Mouse (Mus musculus) adrenal gland, postnatal 14 days (tissue): ENCODE measurements around the gene Gimap7. TPM values are rescaled to one million over a fixed set of nuclear protein-coding genes. Genes with fewer than 3 reads are reported as not detected.

ENCODE experiments used
- DNase-seq: peaks from one replicate; pipeline ENCODE4 v3.0.0; 2021; ENCODE audit warnings: mixed read lengths
- total RNA-seq: library from RNA; stranded (reverse); gene quantifications from 2 replicates; pipeline ENCODE4 v1.2.3, GENCODE M21; 2021

Gene Gimap7
- total RNA-seq, 1 experiment from 2014 or later: 0.63 TPM

DNA sequence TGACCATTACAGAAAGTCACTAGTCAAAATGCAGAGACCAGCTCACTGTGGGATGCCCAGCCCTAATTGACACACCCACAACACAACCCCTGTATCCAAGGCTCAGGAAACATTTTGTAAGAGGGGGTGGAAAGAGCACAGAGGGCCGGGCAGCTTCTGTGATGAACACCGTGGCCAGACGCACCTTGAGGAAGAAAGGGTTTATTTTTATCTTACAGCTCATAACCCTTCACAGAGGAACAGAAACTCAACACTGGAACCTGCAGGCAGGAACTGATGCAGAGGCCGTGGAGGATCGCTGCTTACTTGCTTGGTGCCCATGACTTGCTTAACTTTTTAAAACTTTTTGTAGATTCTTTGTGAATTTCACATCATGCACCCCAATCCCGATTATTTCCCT is 25.5 kb upstream of the Gimap7 start:
- no peak for DNase-seq

GRCm38 (mm10) chr6:48696830-48697554 is 21.4 kb upstream of the Gimap7 start:
- no peak for DNase-seq

GRCm38 (mm10) chr6:48697555-48697930 is 20.9 kb upstream of the Gimap7 start:
- no peak for DNase-seq

GRCm38 (mm10) chr6:48698066-48698856 is 20.2 kb upstream of the Gimap7 start:
- no peak for DNase-seq

DNA sequence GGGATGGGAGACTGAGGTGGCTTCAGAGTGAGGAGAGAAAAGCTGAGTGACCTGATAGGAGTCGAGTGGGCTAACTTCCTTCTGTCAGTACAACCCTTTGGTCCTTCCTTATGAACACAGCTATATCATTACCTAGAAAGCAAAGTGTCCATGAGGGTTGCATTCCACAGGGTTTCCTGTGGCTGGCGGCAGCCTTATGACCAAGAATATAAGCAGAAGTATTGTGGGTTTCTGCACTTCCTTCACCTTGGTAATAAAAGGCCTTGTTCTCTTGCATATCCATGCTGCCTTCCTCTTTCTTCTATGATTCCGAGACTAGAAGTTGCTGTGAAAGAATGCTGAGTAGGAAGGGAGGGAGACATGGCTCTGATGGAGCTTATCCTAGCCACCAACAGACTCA is 19.5 kb upstream of the Gimap7 start:
- DNase-seq: no peak

DNA sequence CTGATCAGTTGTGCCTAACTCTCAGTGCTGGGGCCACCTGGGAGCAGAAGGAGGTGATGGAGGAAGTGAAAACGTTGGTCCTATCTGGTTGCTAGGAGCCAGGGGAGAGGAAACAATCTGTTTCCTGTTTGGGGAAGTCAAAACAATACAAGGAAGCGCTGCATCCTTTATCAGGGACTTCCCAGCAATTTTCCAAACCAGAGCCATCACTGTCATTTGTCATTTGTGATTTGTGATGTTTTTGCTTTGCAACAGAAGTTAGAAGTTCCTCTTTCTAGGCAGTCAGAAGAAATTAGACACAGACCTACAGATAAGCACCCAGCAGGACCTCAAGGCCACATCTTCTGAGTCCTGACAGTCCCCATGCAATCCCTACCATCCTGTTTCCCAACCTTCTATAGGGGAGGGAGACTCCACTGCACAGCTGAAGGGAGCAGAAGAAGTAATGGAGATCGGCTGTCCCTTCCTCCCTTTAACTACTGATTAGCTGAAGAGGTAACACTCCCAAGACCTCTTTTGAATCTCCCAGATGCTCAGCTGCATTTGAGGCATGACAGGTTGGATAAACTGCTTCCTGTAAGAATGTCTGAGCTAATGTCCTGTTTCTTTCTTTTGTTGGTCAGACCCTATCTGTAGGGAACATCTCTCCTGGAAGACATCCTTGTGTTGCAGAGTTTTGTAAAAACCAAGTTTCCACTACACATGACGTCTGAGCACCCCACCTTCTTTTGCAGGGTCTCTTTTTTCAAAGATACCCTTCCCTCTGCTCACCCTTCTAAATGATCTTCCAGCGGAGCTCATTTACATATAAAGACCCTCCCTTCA is 18.0 kb upstream of the Gimap7 start:
- peak; percentile 39 for DNase-seq

GRCm38 (mm10) chr6:48702146-48702545 is 16.3 kb upstream of the Gimap7 start:
- DNase-seq: no peak

DNA sequence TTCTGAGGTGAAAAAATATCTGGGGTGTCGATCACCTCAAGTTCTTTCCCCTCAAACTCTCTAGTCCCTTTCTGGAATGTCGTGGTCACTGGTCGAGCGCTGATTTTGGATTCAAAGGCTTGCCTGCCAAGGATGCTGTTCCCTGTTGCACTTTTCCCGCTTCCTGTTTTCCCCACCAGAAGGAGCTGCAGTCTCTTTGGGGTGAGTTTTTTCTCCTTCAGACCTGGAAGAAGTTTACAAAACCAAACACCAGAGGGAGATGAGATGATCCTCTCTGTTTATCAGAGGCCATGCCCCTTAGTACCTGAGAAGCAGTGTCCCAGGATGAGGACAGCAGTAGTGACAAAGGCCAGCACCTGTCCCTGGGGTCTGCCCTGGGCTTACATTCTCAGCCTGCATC is 15.8 kb upstream of the Gimap7 start:
- no peak for DNase-seq

- DNase-seq: no peak
These were observed 14.3 kb upstream of the Gimap7 start for GRCm38 (mm10) chr6:48704146-48704545.

GRCm38 (mm10) chr6:48706130-48706529 is 12.3 kb upstream of the Gimap7 start:
- no peak for DNase-seq

- DNase-seq: no peak
These were observed 1.9 kb downstream of the Gimap7 start for GRCm38 (mm10) chr6:48720326-48720725.

DNA sequence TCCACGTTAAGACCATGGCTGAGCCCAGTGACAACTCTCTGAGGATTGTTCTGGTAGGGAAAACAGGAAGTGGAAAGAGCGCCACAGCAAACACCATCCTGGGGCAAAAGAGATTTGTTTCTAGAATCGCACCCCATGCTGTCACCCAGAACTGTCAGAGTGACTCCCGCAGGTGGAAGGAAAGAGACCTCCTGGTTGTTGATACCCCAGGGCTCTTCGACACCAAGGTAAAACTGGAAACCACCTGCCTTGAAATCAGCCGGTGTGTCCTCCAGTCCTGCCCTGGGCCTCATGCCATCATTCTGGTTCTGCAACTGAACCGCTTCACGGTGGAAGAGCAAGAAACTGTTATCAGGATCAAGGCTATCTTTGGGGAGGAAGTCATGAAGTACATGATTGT is 5.0 kb downstream of the Gimap7 start:
- no peak for DNase-seq

DNA sequence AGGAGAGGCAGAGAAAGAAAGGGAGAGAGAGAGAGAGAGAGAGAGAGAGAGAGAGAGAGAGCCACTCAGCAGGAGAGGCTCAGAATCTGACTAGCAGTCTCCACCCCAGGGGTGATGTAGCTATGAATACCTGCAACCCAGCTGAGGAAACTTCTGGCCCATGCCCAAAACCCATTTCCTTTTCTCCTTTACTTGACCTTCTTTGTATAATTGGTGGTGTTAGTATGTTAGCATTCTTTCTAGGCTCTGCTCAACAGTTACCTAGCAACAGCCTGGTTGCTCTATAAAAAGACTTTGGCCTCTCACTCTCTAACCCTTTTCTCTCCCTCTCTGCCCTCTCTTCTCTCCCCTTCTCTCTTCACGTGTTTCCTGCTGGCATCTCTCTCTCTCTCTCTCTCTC is 7.1 kb downstream of the Gimap7 start:
- DNase-seq: peak; percentile 66

GRCm38 (mm10) chr6:48727761-48728160 is 9.3 kb downstream of the Gimap7 start:
- no peak for DNase-seq

DNA sequence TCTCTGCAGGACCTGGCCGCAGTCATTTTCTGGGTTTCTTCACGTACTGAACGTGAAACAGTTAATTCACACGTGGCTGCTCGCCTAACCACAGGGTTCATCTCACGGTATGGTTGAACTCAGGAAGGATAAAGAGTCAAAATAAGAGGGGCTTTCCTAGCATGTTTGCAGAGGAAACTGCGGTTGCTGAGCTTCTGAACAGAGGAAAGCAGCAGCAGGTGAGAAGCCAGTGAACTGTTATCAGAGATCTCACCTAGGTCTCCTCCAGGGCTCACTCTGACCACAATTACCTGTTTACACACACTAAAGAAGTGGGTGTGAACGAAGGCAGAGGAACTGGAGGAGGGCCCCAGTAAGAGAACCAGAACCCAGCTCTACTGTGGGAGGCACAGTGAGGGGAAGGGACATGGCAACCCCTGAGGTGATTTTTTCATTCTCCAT is 14.5 kb downstream of the Gimap7 start:
- DNase-seq: peak; percentile 15

DNA sequence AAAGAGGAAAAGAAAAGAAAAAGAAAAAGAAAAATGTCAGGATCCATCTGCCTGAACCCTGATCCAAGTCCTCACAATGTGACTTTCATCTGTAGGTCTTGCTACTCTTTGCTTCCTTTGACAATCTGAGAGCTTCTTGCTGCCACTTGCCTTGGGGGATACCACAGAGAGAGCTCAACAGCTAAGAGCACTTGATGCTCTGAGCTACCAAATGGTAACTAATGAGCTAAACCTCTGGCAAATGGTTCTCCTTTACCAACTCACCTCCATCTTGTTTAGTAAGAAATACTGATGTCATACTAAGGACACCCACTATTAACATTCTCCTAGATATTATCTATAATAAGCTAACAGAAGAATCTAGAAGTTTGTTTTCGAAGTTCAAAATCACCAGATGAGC is 15.2 kb downstream of the Gimap7 start:
- no peak for DNase-seq

DNA sequence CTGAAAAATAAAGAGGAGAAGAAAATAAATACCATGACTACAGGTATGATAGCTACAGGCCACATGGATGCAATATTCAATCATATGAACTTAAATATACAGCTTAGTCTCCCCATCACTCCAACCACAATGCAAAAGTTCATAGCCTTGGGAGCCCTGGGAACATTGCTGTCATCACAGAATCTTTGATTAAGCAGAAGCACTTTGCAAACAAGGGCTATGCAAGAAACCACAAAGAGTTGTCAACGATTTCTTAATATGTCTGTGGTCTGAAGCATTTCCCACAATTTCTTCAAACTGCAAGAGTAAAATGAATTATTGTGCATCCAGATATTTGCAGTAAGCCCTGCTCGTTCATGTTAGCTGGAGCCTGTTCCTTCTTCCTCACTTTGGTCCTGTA is 18.6 kb downstream of the Gimap7 start:
- DNase-seq: no peak

GRCm38 (mm10) chr6:48737688-48738087 is 19.3 kb downstream of the Gimap7 start:
- no peak for DNase-seq

GRCm38 (mm10) chr6:48738961-48739779 is 20.7 kb downstream of the Gimap7 start, which contains the start of gene Gimap1:
Gene Gimap1 (plus strand): TSS chr6:48739054.
- peak; percentile 42 for DNase-seq

GRCm38 (mm10) chr6:48739780-48740055 is 21.3 kb downstream of the Gimap7 start:
- DNase-seq: no peak

DNA sequence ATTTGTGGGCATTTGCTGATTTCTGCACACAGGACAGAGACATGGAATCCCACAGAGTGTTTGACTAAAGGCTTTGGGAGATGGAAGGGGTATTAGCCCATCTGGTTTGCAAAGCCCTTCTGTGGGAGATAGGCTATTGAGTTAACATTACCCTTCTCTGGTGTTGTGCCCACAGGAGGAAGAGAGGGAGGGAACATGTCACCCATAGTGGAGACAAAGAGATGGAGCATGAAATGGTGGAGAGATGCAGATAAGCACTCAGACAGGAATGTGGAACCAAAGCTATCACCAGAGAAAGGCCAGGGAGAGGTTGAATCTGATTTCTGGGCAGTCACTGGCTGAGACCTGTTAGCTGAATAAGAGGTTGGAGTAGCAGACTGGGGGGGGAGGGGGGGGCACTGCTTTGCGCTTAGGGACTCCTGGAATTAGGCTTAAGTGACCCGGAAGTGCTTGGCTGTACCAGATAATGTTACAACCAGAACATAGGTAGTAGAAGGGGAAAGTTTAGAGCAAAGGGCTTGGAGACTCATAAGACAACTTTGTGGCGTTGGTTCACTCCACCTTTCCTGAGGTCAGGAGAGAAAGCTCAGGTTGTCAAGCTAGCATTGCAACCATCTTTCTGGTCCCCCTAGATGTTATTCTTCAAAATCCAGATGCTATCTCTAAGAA is 22.2 kb downstream of the Gimap7 start:
- DNase-seq: no peak

GRCm38 (mm10) chr6:48741273-48741672 is 22.9 kb downstream of the Gimap7 start:
- no peak for DNase-seq
